Mouse (Mus musculus): Measurements from ENCODE around the gene Cacna2d1. TPM values are rescaled to one million over a fixed set of nuclear protein-coding genes. Genes with fewer than 3 reads are reported as not detected.

Cacna2d1 gene
- polyA plus RNA-seq, 1 experiment from 2014 or later = 15.0 TPM

DNA sequence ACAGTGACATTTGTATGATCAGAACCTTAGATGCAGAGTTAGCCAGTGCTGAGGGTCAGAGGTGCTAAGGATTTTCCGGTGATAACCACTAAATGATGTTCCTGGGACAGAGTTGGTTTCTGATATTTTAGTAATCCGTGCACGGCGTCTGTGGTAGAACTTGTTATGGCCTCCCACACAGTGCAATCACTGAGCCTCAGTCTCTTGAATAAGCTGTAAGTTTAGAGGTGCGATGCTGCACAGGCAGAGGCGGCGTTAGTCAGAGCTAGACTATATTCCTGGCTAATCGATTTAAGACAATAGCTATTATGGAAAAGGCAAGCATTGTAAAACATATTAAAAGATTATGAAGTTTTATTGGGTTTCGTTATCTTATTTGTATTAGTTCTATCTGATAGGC is 297.0 kb downstream of the Cacna2d1 start:
- H3K9me3 ChIP-seq = no peaks in the 10 kb centered on the region
- DNase-seq (ENCODE audit: low spot score) = no peak
- H3K4me3 ChIP-seq = no peak overlapping the region
- H3K27ac ChIP-seq = no peak overlapping the region
- H3K27me3 ChIP-seq (ENCODE audit: insufficient read depth, poor library complexity, severe bottlenecking) = no peaks in the 10 kb centered on the region
- WGBS = 89% methylated on average over 9 of the region's 9 CpGs
- H3K4me1 ChIP-seq (replicated peaks) = 0 out of 2 replicates have a peak, but pooled peaks cover 3% of the 10 kb centered on the region
- H3K36me3 ChIP-seq = no peaks in the 10 kb centered on the region

DNA sequence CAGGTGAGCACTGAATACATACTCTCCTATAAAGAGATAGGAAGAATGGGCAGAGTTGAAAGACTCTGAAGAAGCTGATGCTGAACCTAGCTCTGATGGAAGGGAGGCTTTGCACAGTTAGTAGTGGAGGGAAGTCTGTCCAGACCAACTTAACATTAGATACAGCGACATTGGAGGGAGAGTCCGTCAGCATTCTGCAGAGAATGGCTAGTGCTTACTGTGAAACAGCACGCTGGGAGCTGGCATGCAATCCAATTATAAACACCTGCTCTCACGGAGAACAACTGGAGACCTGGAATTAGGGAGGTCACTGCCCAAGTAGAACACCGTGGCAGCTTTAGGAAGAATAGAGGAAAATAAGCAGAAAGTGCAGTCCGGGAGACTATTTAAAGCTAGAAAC is 300.4 kb downstream of the Cacna2d1 start:
- H3K27me3 ChIP-seq (ENCODE audit: insufficient read depth, poor library complexity, severe bottlenecking) = no peaks in the 10 kb centered on the region
- 0 out of 2 replicates have a peak, but pooled peaks cover 3% of the 10 kb centered on the region for H3K4me1 ChIP-seq (replicated peaks)
- DNase-seq (ENCODE audit: low spot score) = no peak
- no peak overlapping the region for H3K27ac ChIP-seq
- H3K4me3 ChIP-seq = no peak overlapping the region
- H3K36me3 ChIP-seq = no peaks in the 10 kb centered on the region
- no peaks in the 10 kb centered on the region for H3K9me3 ChIP-seq
- WGBS = 67% methylated on average over 6 of the region's 6 CpGs

DNA sequence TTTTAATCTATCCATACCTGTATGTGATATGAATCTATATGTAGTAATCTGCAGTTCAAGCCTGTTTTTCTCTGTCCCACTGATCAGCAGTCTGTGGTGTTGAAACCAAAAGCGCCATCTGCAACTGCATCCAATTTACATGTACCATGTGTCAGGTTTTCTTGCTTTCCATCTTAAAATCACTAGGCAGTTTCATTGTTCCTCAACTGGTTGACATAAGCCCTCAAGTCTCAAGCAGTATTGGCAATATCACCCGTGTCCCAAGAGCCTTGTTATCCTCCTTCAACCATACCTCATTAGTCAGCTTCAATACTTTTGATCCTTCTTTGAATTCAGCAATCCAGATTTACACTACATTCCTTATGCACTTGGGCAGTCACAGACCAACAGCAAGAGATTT is 301.4 kb downstream of the Cacna2d1 start:
- Histone ChIP-seq H3K4me3 (no peak overlapping the region), H3K9me3 (no peaks in the 10 kb centered on the region), H3K27me3 (ENCODE audit: insufficient read depth, poor library complexity, severe bottlenecking) (no peaks in the 10 kb centered on the region), H3K27ac (no peak overlapping the region), H3K4me1 (replicated peaks) (0 out of 2 replicates have a peak, but pooled peaks cover 3% of the 10 kb centered on the region), H3K36me3 (no peaks in the 10 kb centered on the region)
- WGBS = 85% methylated on average over 2 of the region's 2 CpGs
- DNase-seq (ENCODE audit: low spot score) = no peak

DNA sequence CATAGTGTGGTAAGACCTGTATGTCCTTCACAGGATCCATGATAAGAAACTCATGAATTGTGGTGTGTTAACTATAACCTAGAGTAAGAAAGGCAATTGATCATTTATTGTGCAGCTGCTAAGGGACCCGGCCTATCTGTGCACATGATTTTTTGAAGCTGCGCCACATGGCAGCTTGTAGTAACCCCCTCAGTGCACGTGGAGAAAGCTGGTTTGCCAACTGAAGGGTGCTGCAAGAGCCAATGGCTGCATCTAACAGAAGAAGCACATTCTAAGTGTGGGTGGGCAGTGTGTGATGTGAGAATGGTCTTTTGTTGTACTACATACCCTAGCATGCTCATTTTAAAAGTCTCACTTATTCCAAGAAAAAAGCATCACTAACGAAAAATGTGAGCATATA is 302.1 kb downstream of the Cacna2d1 start:
- no peaks in the 10 kb centered on the region for H3K27me3 ChIP-seq (ENCODE audit: insufficient read depth, poor library complexity, severe bottlenecking)
- H3K36me3 ChIP-seq = no peaks in the 10 kb centered on the region
- no peak overlapping the region for H3K4me3 ChIP-seq
- no peak overlapping the region for H3K27ac ChIP-seq
- DNase-seq (ENCODE audit: low spot score) = no peak
- H3K9me3 ChIP-seq = no peaks in the 10 kb centered on the region
- H3K4me1 ChIP-seq (replicated peaks) = 0 out of 2 replicates have a peak, but pooled peaks cover 3% of the 10 kb centered on the region
- 83% methylated on average over 4 of the region's 4 CpGs for WGBS

DNA sequence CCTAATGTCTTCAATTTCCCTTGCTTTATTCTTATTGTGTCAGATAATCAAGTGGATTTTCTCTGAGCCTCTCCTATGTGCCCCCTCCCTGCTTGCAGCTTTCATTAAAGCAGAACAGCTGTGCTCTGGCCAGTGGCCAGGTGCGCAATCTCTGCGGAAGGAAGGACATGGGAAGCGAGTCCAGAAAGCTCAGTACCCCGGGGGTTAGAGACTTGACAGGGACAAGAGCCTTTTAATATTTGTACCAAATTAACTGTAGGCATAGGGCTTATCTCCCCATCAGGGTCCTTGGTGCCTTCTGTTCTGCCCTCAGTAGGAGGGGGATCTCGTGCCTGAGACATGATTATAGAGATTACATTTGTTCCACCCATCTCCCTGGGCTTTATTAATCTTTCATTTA is 303.5 kb downstream of the Cacna2d1 start:
- no peaks in the 10 kb centered on the region for H3K27me3 ChIP-seq (ENCODE audit: insufficient read depth, poor library complexity, severe bottlenecking)
- no peaks in the 10 kb centered on the region for H3K9me3 ChIP-seq
- 73% methylated on average over 5 of the region's 5 CpGs for WGBS
- H3K36me3 ChIP-seq = no peaks in the 10 kb centered on the region
- no peak overlapping the region for H3K27ac ChIP-seq
- DNase-seq (ENCODE audit: low spot score) = peak; percentile 5
- 0 out of 2 replicates have a peak, but pooled peaks cover 3% of the 10 kb centered on the region for H3K4me1 ChIP-seq (replicated peaks)
- no peak overlapping the region for H3K4me3 ChIP-seq

DNA sequence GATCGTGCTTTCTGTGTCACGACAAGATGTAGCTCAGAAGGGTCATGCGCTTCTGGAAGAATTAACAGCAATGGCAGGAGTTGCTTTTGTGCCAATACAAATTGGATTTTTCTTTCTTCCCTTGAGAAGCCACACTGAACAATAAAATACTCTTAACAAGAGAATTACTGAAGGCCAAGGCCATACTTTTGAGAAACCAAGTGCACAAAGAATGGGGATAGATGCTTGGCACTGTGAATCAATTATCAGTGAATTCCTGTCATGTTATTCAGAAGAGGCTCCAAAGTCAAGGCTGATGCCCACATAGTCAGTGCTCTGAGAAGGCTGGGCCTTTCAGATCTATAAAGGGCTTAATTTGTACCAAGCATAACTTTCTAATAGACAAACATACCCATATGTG is 305.8 kb downstream of the Cacna2d1 start:
- no peaks in the 10 kb centered on the region for H3K27me3 ChIP-seq (ENCODE audit: insufficient read depth, poor library complexity, severe bottlenecking)
- H3K36me3 ChIP-seq = no peaks in the 10 kb centered on the region
- H3K4me1 ChIP-seq (replicated peaks) = no peaks in the 10 kb centered on the region
- H3K27ac ChIP-seq = no peak overlapping the region
- no peaks in the 10 kb centered on the region for H3K9me3 ChIP-seq
- H3K4me3 ChIP-seq = no peak overlapping the region
- WGBS = 84% methylated on average over 3 of the region's 3 CpGs
- no peak for DNase-seq (ENCODE audit: low spot score)

DNA sequence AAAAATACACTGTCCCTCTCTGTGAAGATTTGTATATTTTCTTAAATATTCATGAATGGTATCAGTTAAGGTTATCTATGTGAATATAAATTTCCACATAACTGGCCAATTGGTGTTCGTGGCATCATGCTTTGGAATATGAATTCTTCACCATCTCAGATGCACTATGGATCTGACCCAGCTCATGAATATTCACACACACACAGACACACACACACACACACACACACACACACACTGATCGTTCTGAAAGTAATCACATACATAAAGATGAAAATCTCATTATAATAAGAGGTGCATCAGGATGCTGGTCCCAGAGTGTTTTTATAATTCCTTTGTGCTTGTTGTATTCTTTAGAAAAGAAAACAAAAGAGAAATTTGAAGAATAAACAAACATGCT is 309.1 kb downstream of the Cacna2d1 start:
- no peaks in the 10 kb centered on the region for H3K9me3 ChIP-seq
- no peaks in the 10 kb centered on the region for H3K27me3 ChIP-seq (ENCODE audit: insufficient read depth, poor library complexity, severe bottlenecking)
- H3K4me1 ChIP-seq (replicated peaks) = no peaks in the 10 kb centered on the region
- no peak overlapping the region for H3K27ac ChIP-seq
- WGBS = 78% methylated on average over 2 of the region's 2 CpGs
- H3K36me3 ChIP-seq = no peaks in the 10 kb centered on the region
- no peak overlapping the region for H3K4me3 ChIP-seq
- DNase-seq (ENCODE audit: low spot score) = no peak

DNA sequence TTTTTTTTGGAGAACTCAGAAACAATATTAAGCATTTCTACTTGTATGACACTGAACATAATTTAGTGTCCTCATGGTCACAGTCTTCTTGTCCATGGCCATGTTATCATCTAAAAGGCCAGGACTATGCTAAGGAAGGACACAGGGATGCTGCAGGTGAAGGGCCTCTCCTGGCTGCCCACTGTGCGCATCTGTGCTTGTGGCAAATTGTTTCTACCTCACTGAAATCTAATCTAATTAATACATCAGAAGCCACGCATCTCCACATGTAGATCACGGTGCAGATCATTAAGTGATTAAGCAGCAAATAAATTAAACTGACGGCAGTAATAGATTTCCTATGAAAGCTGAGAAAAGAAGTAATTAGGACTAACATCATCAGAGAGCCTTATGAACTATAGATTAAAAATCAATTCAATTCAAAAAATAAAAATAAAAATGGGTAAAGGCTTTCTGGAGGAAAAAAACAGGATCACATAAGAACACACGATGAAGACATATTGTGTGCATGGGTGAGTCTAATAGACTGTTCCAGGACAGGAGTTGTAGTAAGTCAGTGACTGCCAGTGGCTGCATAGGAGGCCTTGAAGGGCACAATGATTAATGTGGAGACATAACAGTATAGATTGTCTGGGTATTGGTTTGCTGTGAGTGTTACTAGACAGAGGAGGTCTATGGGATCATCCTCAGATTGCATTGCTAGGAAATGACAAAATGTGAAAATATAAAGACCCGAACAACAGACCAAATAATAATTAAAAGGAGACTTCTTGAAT is 318.4 kb downstream of the Cacna2d1 start:
- 90% methylated on average over 6 of the region's 6 CpGs for WGBS
- Histone ChIP-seq H3K27me3 (ENCODE audit: insufficient read depth, poor library complexity, severe bottlenecking) (no peaks in the 10 kb centered on the region), H3K36me3 (no peaks in the 10 kb centered on the region), H3K9me3 (peaks cover 4% of the 10 kb centered on the region; the same call in 1 of the 2 replicates), H3K4me3 (no peak overlapping the region), H3K4me1 (replicated peaks) (no peaks in the 10 kb centered on the region), H3K27ac (no peak overlapping the region)
- DNase-seq (ENCODE audit: low spot score) = no peak

DNA sequence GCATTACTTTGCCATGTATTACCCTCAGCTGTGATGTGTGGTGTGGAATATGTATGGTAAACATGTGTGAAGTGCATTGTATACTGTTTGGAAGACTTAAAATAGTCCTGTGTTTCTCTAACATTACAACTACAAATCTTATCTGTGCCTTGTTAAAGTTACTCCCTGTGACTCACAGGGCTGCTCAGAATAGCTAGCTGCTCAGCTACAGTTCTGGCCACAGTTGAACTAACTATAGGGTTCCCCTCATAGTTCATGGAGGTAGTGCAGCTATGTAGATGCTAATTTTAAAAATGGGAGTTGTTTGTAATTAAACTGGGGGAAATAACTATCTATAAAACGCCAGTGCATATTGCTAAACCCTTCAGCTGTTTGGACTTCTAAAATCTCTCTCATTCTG is 319.3 kb downstream of the Cacna2d1 start:
- Histone ChIP-seq H3K27ac (no peak overlapping the region), H3K9me3 (peaks cover 4% of the 10 kb centered on the region; the same call in 1 of the 2 replicates), H3K27me3 (ENCODE audit: insufficient read depth, poor library complexity, severe bottlenecking) (no peaks in the 10 kb centered on the region), H3K4me3 (no peak overlapping the region), H3K4me1 (replicated peaks) (no peaks in the 10 kb centered on the region), H3K36me3 (no peaks in the 10 kb centered on the region)
- WGBS = 88% methylated on average over 1 of the region's 1 CpGs
- DNase-seq (ENCODE audit: low spot score) = no peak

DNA sequence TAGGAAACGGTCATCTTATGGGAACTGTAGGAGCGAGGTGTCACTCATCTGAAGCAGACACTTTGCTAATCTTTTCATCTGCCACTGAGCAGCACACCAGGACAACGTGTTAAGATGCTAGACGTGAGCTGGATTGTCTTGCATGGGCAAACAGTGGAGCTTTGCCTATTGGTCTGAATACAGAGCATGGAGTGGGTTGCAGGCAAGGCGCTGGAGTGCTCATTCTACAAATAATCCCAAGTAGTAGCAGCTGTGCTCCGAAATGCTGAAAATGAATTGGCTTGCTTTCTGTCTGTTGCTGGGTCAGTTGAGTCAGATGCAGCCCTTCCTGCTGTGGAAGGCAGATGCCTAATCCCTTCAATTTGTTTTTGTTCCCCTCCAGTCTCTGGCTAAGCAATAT is 330.9 kb downstream of the Cacna2d1 start:
- H3K9me3 ChIP-seq = no peaks in the 10 kb centered on the region
- no peak overlapping the region for H3K4me3 ChIP-seq
- H3K27me3 ChIP-seq (ENCODE audit: insufficient read depth, poor library complexity, severe bottlenecking) = no peaks in the 10 kb centered on the region
- H3K4me1 ChIP-seq (replicated peaks) = no peaks in the 10 kb centered on the region
- no peaks in the 10 kb centered on the region for H3K36me3 ChIP-seq
- 61% methylated on average over 6 of the region's 6 CpGs for WGBS
- DNase-seq (ENCODE audit: low spot score) = no peak
- H3K27ac ChIP-seq = no peak overlapping the region

DNA sequence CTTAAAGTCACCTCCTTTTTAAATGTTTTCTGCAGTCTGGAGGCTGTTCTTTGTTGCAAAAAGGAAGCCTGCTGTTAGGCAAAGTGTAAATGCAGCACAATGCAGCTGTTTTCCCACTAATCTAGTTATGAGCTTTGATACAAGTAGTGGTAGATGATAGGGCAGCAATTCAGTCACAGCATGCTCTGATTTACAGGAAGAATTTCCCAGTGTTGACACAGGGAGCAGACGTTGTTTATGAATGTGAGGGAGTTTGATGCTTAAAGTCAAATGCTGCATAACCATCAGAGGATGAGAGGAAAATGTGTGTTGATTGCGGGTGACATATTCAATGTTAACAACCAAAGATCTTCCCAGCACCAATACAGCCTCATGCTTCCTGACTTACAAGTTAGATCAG is 342.6 kb downstream of the Cacna2d1 start:
- Histone ChIP-seq H3K9me3 (0 out of 2 replicates have a peak, but pooled peaks cover 3% of the 10 kb centered on the region), H3K4me3 (no peak overlapping the region), H3K27ac (no peak overlapping the region), H3K27me3 (ENCODE audit: insufficient read depth, poor library complexity, severe bottlenecking) (no peaks in the 10 kb centered on the region), H3K4me1 (replicated peaks) (no peaks in the 10 kb centered on the region), H3K36me3 (no peaks in the 10 kb centered on the region)
- 80% methylated on average over 2 of the region's 2 CpGs for WGBS
- DNase-seq (ENCODE audit: low spot score) = no peak

DNA sequence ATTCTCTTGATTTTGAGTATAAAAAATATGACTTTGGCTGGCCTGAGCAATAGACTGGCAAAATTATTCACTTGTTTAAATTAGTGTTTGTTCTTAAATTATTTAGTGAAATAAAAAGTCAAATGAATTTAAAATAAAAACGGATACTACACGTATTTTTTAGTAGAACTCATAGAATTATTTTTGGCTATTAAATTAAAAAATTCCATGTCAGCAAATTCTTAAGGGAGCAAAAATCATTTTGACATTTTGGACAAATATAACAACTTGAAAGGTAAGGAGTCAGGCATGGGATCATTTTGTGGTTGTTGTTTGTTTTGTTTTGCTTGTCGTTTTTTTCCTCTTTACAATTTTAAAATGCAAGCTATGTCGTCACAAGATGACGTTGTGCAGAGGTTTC is 346.7 kb downstream of the Cacna2d1 start:
- 90% methylated on average over 5 of the region's 5 CpGs for WGBS
- H3K4me3 ChIP-seq = no peak overlapping the region
- no peak for DNase-seq (ENCODE audit: low spot score)
- H3K27ac ChIP-seq = no peak overlapping the region
- no peaks in the 10 kb centered on the region for H3K36me3 ChIP-seq
- H3K27me3 ChIP-seq (ENCODE audit: insufficient read depth, poor library complexity, severe bottlenecking) = no peaks in the 10 kb centered on the region
- no peaks in the 10 kb centered on the region for H3K4me1 ChIP-seq (replicated peaks)
- H3K9me3 ChIP-seq = 0 out of 2 replicates have a peak, but pooled peaks cover 3% of the 10 kb centered on the region

DNA sequence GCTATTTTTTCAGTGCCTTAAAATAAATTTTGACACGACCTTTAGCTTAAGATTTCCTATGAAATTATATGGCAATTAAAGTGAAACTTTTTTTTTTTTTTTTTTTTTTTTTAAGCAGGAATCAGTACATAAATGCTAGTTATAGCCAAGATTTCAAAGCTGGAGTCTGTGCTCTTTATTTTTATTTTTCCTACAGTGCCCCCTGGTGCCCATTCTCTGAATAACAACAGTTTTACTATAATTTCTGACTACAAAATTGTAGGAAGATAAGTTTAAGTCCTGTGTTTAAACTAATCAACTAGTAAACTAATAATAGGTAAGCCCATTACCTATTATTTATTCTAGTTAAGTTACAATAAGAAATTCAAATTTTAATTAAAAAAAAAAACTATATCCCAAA is 358.7 kb downstream of the Cacna2d1 start:
- Histone ChIP-seq H3K36me3 (no peaks in the 10 kb centered on the region), H3K4me1 (replicated peaks) (no peaks in the 10 kb centered on the region), H3K4me3 (no peak overlapping the region), H3K27ac (no peak overlapping the region), H3K9me3 (no peaks in the 10 kb centered on the region), H3K27me3 (ENCODE audit: insufficient read depth, poor library complexity, severe bottlenecking) (no peaks in the 10 kb centered on the region)
- no peak for DNase-seq (ENCODE audit: low spot score)
- 17% methylated on average over 1 of the region's 1 CpGs for WGBS
